Mouse (Mus musculus) liver, embryonic 16.5 days (tissue): ENCODE data around the gene Dst. TPM values are rescaled to one million over a fixed set of nuclear protein-coding genes. Genes with fewer than 3 reads are reported as not detected.

Experiments
- ATAC-seq: fragments of 200-750 bp; cut with Nextera tagmentation; 2 replicates; pipeline ENCODE4 v1.8.0; 2017; ENCODE audit warnings: low read depth, mild to moderate bottlenecking, moderate number of reproducible peaks, moderate library complexity
- H3K27ac ChIP-seq: fragments of 300-500 bp; sonication (generic); 2 replicates; pipeline ENCODE4 v1.5.1; 2014; ENCODE audit warnings: mild to moderate bottlenecking, low read length
- H3K27me3 ChIP-seq: fragments of 300-500 bp; sonication (generic); 2 replicates; pipeline ENCODE4 v1.6.1; 2014; ENCODE audit warnings: low read depth, low read length, mixed read lengths; ENCODE audit not compliant: control insufficient read depth, insufficient read depth
- H3K36me3 ChIP-seq: fragments of 300-500 bp; sonication (generic); 2 replicates; pipeline ENCODE4 v1.6.1; 2014; ENCODE audit warnings: mild to moderate bottlenecking; ENCODE audit not compliant: control insufficient read depth, insufficient read depth
- H3K4me1 ChIP-seq: fragments of 300-500 bp; sonication (generic); 2 replicates; pipeline ENCODE4 v1.6.1; 2014; ENCODE audit warnings: low read depth, low read length, mixed read lengths; ENCODE audit not compliant: control insufficient read depth
- H3K4me2 ChIP-seq: fragments of 300-500 bp; sonication (generic); 2 replicates; pipeline ENCODE4 v1.6.1; 2014; ENCODE audit warnings: low read depth, low read length, mixed read lengths
- H3K4me3 ChIP-seq: fragments of 300-500 bp; sonication (generic); 2 replicates; pipeline ENCODE4 v1.5.1; 2014; ENCODE audit warnings: low read depth, mild to moderate bottlenecking, low read length
- H3K9ac ChIP-seq: fragments of 300-500 bp; sonication (generic); 2 replicates; pipeline ENCODE4 v1.6.1; 2014; ENCODE audit warnings: low read depth, low read length
- H3K9me3 ChIP-seq: fragments of 300-500 bp; sonication (generic); replicated peaks from 2 replicates; pipeline ENCODE4 v1.6.1; 2016; ENCODE audit warnings: low read length; ENCODE audit not compliant: control insufficient read depth
- WGBS: fragments of 180-500 bp; shearing (Covaris S2); extraction: QIAGEN DNeasy Blood & Tissue Kit; methylation state at CpG from one replicate; pipeline ENCODE4 v1.1.7; 2014; ENCODE audit not compliant: insufficient replicate concordance; 5-methylcytosine and 5-hydroxymethylcytosine counted together
- polyA plus RNA-seq: library from polyadenylated mRNA; unstranded; fragments of >200 nt; fragmentation: Nextera tagmentation; extraction: Ambion mirVana; gene quantifications from 2 replicates; pipeline ENCODE4 v1.2.1, GENCODE M21; 2015

Gene Dst
- polyA plus RNA-seq, 1 experiment from 2014 or later = 8.0 TPM

GRCm38 (mm10) chr1:34127714-34128474 lies 219.9 kb downstream of the Dst start:
- Histone ChIP-seq H3K9ac (no peak overlapping the region), H3K4me1 (no peaks in the 10 kb centered on the region; the same call in 1 of the 2 replicates), H3K36me3 (no peaks in the 10 kb centered on the region), H3K27ac (no peak overlapping the region), H3K27me3 (no peaks in the 10 kb centered on the region), H3K9me3 (no peaks in the 10 kb centered on the region), H3K4me3 (no peak overlapping the region), H3K4me2 (no peak overlapping the region)
- no peak for ATAC-seq
- 52% methylated on average over 15 of the region's 15 CpGs for WGBS

DNA sequence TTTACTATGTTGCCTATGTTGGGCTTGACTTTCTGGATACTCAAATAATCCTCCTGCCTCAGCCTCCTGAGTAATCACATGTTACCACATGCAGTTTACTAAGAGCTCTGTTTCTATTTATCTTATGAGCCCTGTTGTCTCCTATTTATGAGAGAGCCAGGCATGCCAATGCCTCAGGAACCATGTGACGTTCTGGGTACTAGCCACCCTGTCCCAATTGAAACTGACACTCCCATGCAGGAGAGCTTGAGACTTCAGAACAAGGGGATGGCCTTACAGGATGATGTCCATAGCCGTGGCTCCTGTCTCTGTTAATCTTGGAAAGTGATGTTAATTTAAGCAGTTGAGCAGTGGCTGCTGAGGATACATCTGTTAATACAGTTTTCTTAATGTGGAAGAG lies 220.8 kb downstream of the Dst start:
- H3K4me3 ChIP-seq = no peak overlapping the region

GRCm38 (mm10) chr1:34129691-34130090 lies 221.7 kb downstream of the Dst start:
- no peak overlapping the region for H3K9ac ChIP-seq
- no peak for ATAC-seq
- no peak overlapping the region for H3K27ac ChIP-seq
- no peaks in the 10 kb centered on the region for H3K36me3 ChIP-seq
- 54% methylated on average over 9 of the region's 9 CpGs for WGBS
- no peaks in the 10 kb centered on the region for H3K9me3 ChIP-seq
- H3K4me3 ChIP-seq = no peak overlapping the region
- H3K4me2 ChIP-seq = no peak overlapping the region
- no peaks in the 10 kb centered on the region; the same call in 1 of the 2 replicates for H3K4me1 ChIP-seq
- H3K27me3 ChIP-seq = no peaks in the 10 kb centered on the region

More for the DNA sequence above, 220.8 kb downstream of the Dst start:
- no peaks in the 10 kb centered on the region for H3K27me3 ChIP-seq
- no peak overlapping the region for H3K27ac ChIP-seq
- ATAC-seq = no peak
- H3K4me2 ChIP-seq = no peak overlapping the region
- no peak overlapping the region for H3K9ac ChIP-seq
- H3K36me3 ChIP-seq = no peaks in the 10 kb centered on the region
- no peaks in the 10 kb centered on the region for H3K9me3 ChIP-seq
- WGBS = 62% methylated on average over 2 of the region's 2 CpGs
- no peaks in the 10 kb centered on the region; the same call in 1 of the 2 replicates for H3K4me1 ChIP-seq

- H3K27me3 ChIP-seq = no peaks in the 10 kb centered on the region
- no peak for ATAC-seq
- no peak overlapping the region for H3K9ac ChIP-seq
- no peak overlapping the region for H3K4me2 ChIP-seq
- H3K27ac ChIP-seq = no peak overlapping the region
- no peaks in the 10 kb centered on the region; the same call in 1 of the 2 replicates for H3K4me1 ChIP-seq
- no peak overlapping the region for H3K4me3 ChIP-seq
- H3K36me3 ChIP-seq = no peaks in the 10 kb centered on the region
- 64% methylated on average over 10 of the region's 10 CpGs for WGBS
- H3K9me3 ChIP-seq = no peaks in the 10 kb centered on the region
These were observed 222.8 kb downstream of the Dst start for GRCm38 (mm10) chr1:34130804-34131203.

GRCm38 (mm10) chr1:34132875-34133274 lies 224.8 kb downstream of the Dst start:
- H3K4me1 ChIP-seq = no peaks in the 10 kb centered on the region; the same call in 1 of the 2 replicates
- no peak overlapping the region for H3K27ac ChIP-seq
- WGBS = 72% methylated on average over 16 of the region's 16 CpGs
- no peak overlapping the region for H3K9ac ChIP-seq
- no peaks in the 10 kb centered on the region for H3K36me3 ChIP-seq
- H3K27me3 ChIP-seq = no peaks in the 10 kb centered on the region
- no peaks in the 10 kb centered on the region for H3K9me3 ChIP-seq
- H3K4me3 ChIP-seq = no peak overlapping the region
- ATAC-seq = no peak
- no peak overlapping the region for H3K4me2 ChIP-seq

- Histone ChIP-seq H3K27me3 (no peaks in the 10 kb centered on the region), H3K27ac (no peak overlapping the region), H3K36me3 (no peaks in the 10 kb centered on the region), H3K9me3 (no peaks in the 10 kb centered on the region), H3K4me3 (no peak overlapping the region), H3K9ac (no peak overlapping the region), H3K4me1 (no peaks in the 10 kb centered on the region; the same call in 1 of the 2 replicates), H3K4me2 (no peak overlapping the region)
- 58% methylated on average over 3 of the region's 3 CpGs for WGBS
- no peak for ATAC-seq
These were observed 227.5 kb downstream of the Dst start for GRCm38 (mm10) chr1:34135535-34135934.

GRCm38 (mm10) chr1:34139191-34139853 lies 231.3 kb downstream of the Dst start:
- ATAC-seq = no peak
- 62% methylated on average over 13 of the region's 13 CpGs for WGBS

DNA sequence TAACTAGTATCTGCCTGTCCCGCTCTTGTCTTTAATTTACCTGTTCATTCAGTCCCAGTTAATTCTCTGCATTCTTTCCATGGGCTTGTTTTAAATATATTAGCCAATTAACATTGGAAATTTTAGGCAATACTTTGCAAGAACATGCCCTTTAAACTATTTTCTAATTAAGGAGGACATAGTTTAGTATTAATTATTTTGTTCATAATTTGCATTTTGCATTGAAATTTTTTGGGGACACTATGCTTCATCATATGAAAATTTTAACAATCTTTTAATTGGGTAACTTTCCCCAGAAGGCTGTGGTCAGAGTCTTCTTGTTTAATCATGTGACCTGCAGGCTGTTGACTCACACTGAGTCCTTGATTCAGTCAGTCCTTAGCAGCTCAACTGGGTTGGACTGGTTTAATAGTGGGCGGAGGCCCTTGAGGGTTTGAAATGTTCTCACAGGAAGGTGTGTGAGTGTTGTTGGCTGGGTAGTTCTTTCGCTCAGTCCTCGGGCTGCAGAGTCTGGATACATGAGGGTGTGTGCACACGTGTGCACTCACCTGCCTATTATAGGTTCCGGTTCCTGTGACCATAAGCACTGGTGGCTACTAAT lies 231.9 kb downstream of the Dst start:
- Histone ChIP-seq H3K4me1 (no peaks in the 10 kb centered on the region), H3K4me3 (no peak overlapping the region), H3K27me3 (no peaks in the 10 kb centered on the region), H3K9ac (no peak overlapping the region), H3K36me3 (no peaks in the 10 kb centered on the region), H3K4me2 (no peak overlapping the region), H3K27ac (no peak overlapping the region), H3K9me3 (no peaks in the 10 kb centered on the region)
- no peak for ATAC-seq
- WGBS = 58% methylated on average over 6 of the region's 6 CpGs

More at GRCm38 (mm10) chr1:34139191-34139853, 231.3 kb downstream of the Dst start:
- no peaks in the 10 kb centered on the region for H3K9me3 ChIP-seq
- H3K9ac ChIP-seq = no peak overlapping the region
- no peaks in the 10 kb centered on the region for H3K27me3 ChIP-seq
- H3K27ac ChIP-seq = no peak overlapping the region
- H3K4me3 ChIP-seq = no peak overlapping the region
- no peaks in the 10 kb centered on the region for H3K4me1 ChIP-seq
- H3K36me3 ChIP-seq = no peaks in the 10 kb centered on the region
- no peak overlapping the region for H3K4me2 ChIP-seq

GRCm38 (mm10) chr1:34140686-34141085 lies 232.7 kb downstream of the Dst start:
- Histone ChIP-seq H3K9ac (no peak overlapping the region), H3K27ac (no peak overlapping the region), H3K4me1 (no peaks in the 10 kb centered on the region), H3K4me3 (no peak overlapping the region), H3K4me2 (no peak overlapping the region), H3K27me3 (no peaks in the 10 kb centered on the region), H3K9me3 (no peaks in the 10 kb centered on the region), H3K36me3 (no peaks in the 10 kb centered on the region)
- 44% methylated on average over 3 of the region's 3 CpGs for WGBS
- no peak for ATAC-seq
